ENCODE assay signal across 20 mouse cellular contexts in genomic region chr19:40326126-40326525, GRCm38 (mm10). TPM values are rescaled to one million over a fixed set of nuclear protein-coding genes. Genes with fewer than 3 reads are reported as not detected.
DNase-seq lines count a peak whose midpoint lies in the region; ATAC-seq and TF ChIP-seq lines count a peak whose summit lies in the region.
"Had no signal": no experiment of that assay in that cellular context is flagged by ENCODE, and none has a peak within 500 bp of the region (broad histone marks: within the 10 kb centered on the region; RNA-seq: fewer than 3 reads in every experiment).

No protein-coding gene starts in this region.

- ATAC-seq in hindbrain, embryonic 16.5 days = 0 out of 2 replicates have a peak, but pooled peaks have one; percentile 17
- ATAC-seq in hindbrain, embryonic 14.5 days (ENCODE audit: low FRiP score) = no peak
- no peak for ATAC-seq in forebrain, embryonic 16.5 days
- ATAC-seq: forebrain, embryonic 13.5 days; intestine, embryonic 16.5 days; Patski had no signal

- peaks cover 20% of the 10 kb centered on the region for H3K36me3 ChIP-seq in hindbrain, embryonic 16.5 days (ENCODE audit: control insufficient read depth, insufficient read depth, low read length)
- peaks cover 52% of the 10 kb centered on the region for H3K36me3 ChIP-seq in hindbrain, embryonic 14.5 days (replicated peaks; ENCODE audit: control insufficient read depth, insufficient read depth)
- H3K36me3 ChIP-seq in E14TG2a.4 (ENCODE audit: insufficient read depth, low read length) = peaks cover 14% of the 10 kb centered on the region; the same call in 1 of the 2 replicates
- no peaks in the 10 kb centered on the region for H3K36me3 ChIP-seq in ES-Bruce4 (ENCODE audit: control insufficient read depth, insufficient read depth, low read length, poor library complexity, severe bottlenecking)
- peaks cover 16% of the 10 kb centered on the region; the same call in 1 of the 2 replicates for H3K36me3 ChIP-seq in forebrain, embryonic 16.5 days (ENCODE audit: control insufficient read depth, insufficient read depth)

- no peak overlapping the region for H3K27ac ChIP-seq in hindbrain, embryonic 16.5 days (ENCODE audit: low read depth, low read length)
- H3K27ac ChIP-seq in hindbrain, embryonic 14.5 days = no peak overlapping the region
- no peak overlapping the region for H3K27ac ChIP-seq in ES-Bruce4 (ENCODE audit: insufficient read depth, low read length)
- H3K27ac ChIP-seq in forebrain, embryonic 16.5 days (ENCODE audit: low read length) = no peak overlapping the region
- H3K27ac ChIP-seq: embryonic facial prominence, embryonic 10.5 days; forebrain, embryonic 13.5 days; gastrocnemius, adult 2 months; heart, embryonic 10.5 days; hindbrain, embryonic 13.5 days had no signal

- DNase-seq in hindbrain, embryonic 14.5 days (ENCODE audit: low spot score) = no peak
- DNase-seq in testis, postnatal 10 days (ENCODE audit: low spot score) = peak; percentile 57
- DNase-seq in thymus, postnatal 10 days (ENCODE audit: low spot score in 2 of 2) = no peak
- DNase-seq: adrenal gland, adult 2 months; adrenal gland, postnatal 25 days; cerebellum, adult 18-20 months; cerebellum, adult 9-11 months; gastrocnemius, adult 2 months; gastrocnemius, postnatal 25 days; heart, adult 18-20 months had no signal

- H3K27me3 ChIP-seq in hindbrain, embryonic 16.5 days (replicated peaks; ENCODE audit: control insufficient read depth, insufficient read depth, low read length) = no peaks in the 10 kb centered on the region
- no peaks in the 10 kb centered on the region for H3K27me3 ChIP-seq in hindbrain, embryonic 14.5 days (ENCODE audit: control insufficient read depth, insufficient read depth, low read length)
- H3K27me3 ChIP-seq in E14TG2a.4 (ENCODE audit: insufficient read depth, low read length) (peaks cover 18% of the 10 kb centered on the region), ES-Bruce4 (ENCODE audit: control insufficient read depth, insufficient read depth, low read length, poor library complexity, severe bottlenecking) (no peaks in the 10 kb centered on the region)
- no peaks in the 10 kb centered on the region for H3K27me3 ChIP-seq in forebrain, embryonic 16.5 days (replicated peaks; ENCODE audit: control insufficient read depth, insufficient read depth, low read length)
- H3K27me3 ChIP-seq: forebrain, embryonic 13.5 days; hindbrain, embryonic 13.5 days; Patski had no signal

- H3K9me3 ChIP-seq in hindbrain, embryonic 16.5 days (ENCODE audit: control insufficient read depth, low read length) = no peaks in the 10 kb centered on the region
- no peaks in the 10 kb centered on the region for H3K9me3 ChIP-seq in hindbrain, embryonic 14.5 days (ENCODE audit: control insufficient read depth, low read length)
- H3K9me3 ChIP-seq in E14TG2a.4 (ENCODE audit: low read length) (no peaks in the 10 kb centered on the region), ES-Bruce4 (replicated peaks; ENCODE audit: control insufficient read depth, insufficient read depth, low read length, poor library complexity, severe bottlenecking) (no peaks in the 10 kb centered on the region)
- H3K9me3 ChIP-seq in forebrain, embryonic 16.5 days (ENCODE audit: control insufficient read depth, low read length) = no peaks in the 10 kb centered on the region
- H3K9me3 ChIP-seq: embryonic facial prominence, embryonic 10.5 days; forebrain, embryonic 13.5 days; heart, embryonic 10.5 days; hindbrain, embryonic 13.5 days had no signal

- no peak for TF ChIP-seq EP300 in ES-Bruce4 (IDR thresholded peaks at IDR 0.05; ENCODE audit: insufficient read depth, low read depth, low read length)

- no peak for TF ChIP-seq CTCF in E14TG2a.4 (conservative IDR thresholded peaks at IDR 0.05; ENCODE audit: low read length)
- no peak for TF ChIP-seq CTCF in ES-Bruce4 (IDR thresholded peaks at IDR 0.05; ENCODE audit: low read depth, low read length)

- H3K4me1 ChIP-seq in hindbrain, embryonic 16.5 days (ENCODE audit: control insufficient read depth, insufficient read depth, low read depth, low read length) = no peaks in the 10 kb centered on the region
- no peaks in the 10 kb centered on the region for H3K4me1 ChIP-seq in hindbrain, embryonic 14.5 days (replicated peaks; ENCODE audit: control insufficient read depth, insufficient read depth, low read length)
- peaks cover 24% of the 10 kb centered on the region for H3K4me1 ChIP-seq in E14TG2a.4 (replicated peaks; ENCODE audit: low read depth, low read length)
- no peaks in the 10 kb centered on the region for H3K4me1 ChIP-seq in ES-Bruce4 (ENCODE audit: control insufficient read depth, insufficient read depth, low read length)
- H3K4me1 ChIP-seq in forebrain, embryonic 16.5 days (replicated peaks; ENCODE audit: control insufficient read depth, insufficient read depth, low read length) = no peaks in the 10 kb centered on the region
- H3K4me1 ChIP-seq: forebrain, embryonic 13.5 days had no signal

- H3K4me3 ChIP-seq in hindbrain, embryonic 16.5 days (ENCODE audit: low read length) = no peak overlapping the region
- H3K4me3 ChIP-seq in hindbrain, embryonic 14.5 days (replicated peaks; ENCODE audit: low read length) = no peak overlapping the region
- H3K4me3 ChIP-seq in E14TG2a.4 (replicated peaks; ENCODE audit: low read length) (peak overlapping the region; percentile 70), ES-Bruce4 (ENCODE audit: low read depth, low read length) (peak overlapping the region; percentile 25)
- H3K4me3 ChIP-seq in forebrain, embryonic 16.5 days (replicated peaks; ENCODE audit: low read length) = no peak overlapping the region
- H3K4me3 ChIP-seq: embryonic facial prominence, embryonic 10.5 days; forebrain, embryonic 13.5 days; gastrocnemius, adult 2 months; heart, embryonic 10.5 days; hindbrain, embryonic 13.5 days had no signal

- no peak overlapping the region for H3K9ac ChIP-seq in hindbrain, embryonic 16.5 days (ENCODE audit: low read depth, low read length)
- H3K9ac ChIP-seq in hindbrain, embryonic 14.5 days = no peak overlapping the region
- H3K9ac ChIP-seq in ES-Bruce4 (ENCODE audit: low read depth, poor library complexity, severe bottlenecking) = no peak overlapping the region
- no peak overlapping the region for H3K9ac ChIP-seq in forebrain, embryonic 16.5 days (replicated peaks; ENCODE audit: low read depth, low read length)
- H3K9ac ChIP-seq: forebrain, embryonic 13.5 days; hindbrain, embryonic 13.5 days had no signal

- WGBS in hindbrain, embryonic 16.5 days = 94% methylated on average over 21 of the region's 21 CpGs
- 95% methylated on average over 21 of the region's 21 CpGs for WGBS in hindbrain, embryonic 14.5 days
- 93% methylated on average over 21 of the region's 21 CpGs for WGBS in forebrain, embryonic 16.5 days

- TF ChIP-seq POLR2A in ES-Bruce4 (IDR thresholded peaks at IDR 0.05; ENCODE audit: insufficient read depth, low read length) = no peak

- no peak overlapping the region for H3K4me2 ChIP-seq in hindbrain, embryonic 16.5 days (ENCODE audit: low read length)
- no peak overlapping the region for H3K4me2 ChIP-seq in hindbrain, embryonic 14.5 days (replicated peaks)
- H3K4me2 ChIP-seq in forebrain, embryonic 16.5 days (ENCODE audit: low read length) = no peak overlapping the region
- H3K4me2 ChIP-seq: forebrain, embryonic 13.5 days; hindbrain, embryonic 13.5 days had no signal

RNA-seq across cellular contexts. Expression of gene Pdlim1, which starts 54.5 kb away (rescaled TPM):
- 9.9 and 13.9 TPM in 2 replicates for polyA plus RNA-seq in hindbrain, embryonic 16.5 days (2015; fragmentation: Nextera tagmentation; extraction: Ambion mirVana)
- 9.0 and 9.4 TPM in 2 replicates for polyA plus RNA-seq in hindbrain, embryonic 14.5 days (2014; fragmentation: Nextera tagmentation; extraction: Ambion mirVana)
- polyA plus RNA-seq in ES-Bruce4 (2011; ENCODE audit: insufficient read depth, insufficient read length, low read depth, missing spikeins) = 205 and 208 TPM in 2 replicates
- 12.5 and 18.3 TPM in 2 replicates for polyA plus RNA-seq in forebrain, embryonic 16.5 days (2015; fragmentation: Nextera tagmentation; extraction: Ambion mirVana)

Comparison
In these comparisons a context has a peak if more than half of its experiments do, and no peak if none do; other contexts are left out.
1. H3K4me3 ChIP-seq: peak in E14TG2a.4 (single experiment) and ES-Bruce4 (single experiment); none in hindbrain, embryonic 16.5 days (single experiment), hindbrain, embryonic 14.5 days (single experiment) and forebrain, embryonic 16.5 days (single experiment).
2. RNA of gene Pdlim1, which starts 54.5 kb away (polyA plus RNA-seq): 205 to 208 TPM in ES-Bruce4; 12.5 to 18.3 TPM in forebrain, embryonic 16.5 days, 9.9 to 13.9 TPM in hindbrain, embryonic 16.5 days and 9.0 to 9.4 TPM in hindbrain, embryonic 14.5 days; every median in the first group is over 10 times any median in the second.